Mouse (Mus musculus): Measurements from ENCODE around the gene Asic1. TPM values are rescaled to one million over a fixed set of nuclear protein-coding genes. Genes with fewer than 3 reads are reported as not detected.

Asic1 gene
- polyA plus RNA-seq, 1 experiment, result 2.0 TPM

- TF ChIP-seq SRF (IDR thresholded peaks at IDR 0.05; ENCODE audit: control insufficient read depth, insufficient read length, low read depth) (no peak), TCF3 (IDR thresholded peaks at IDR 0.05; ENCODE audit: insufficient read length, low read depth) (no peak), MAX (IDR thresholded peaks at IDR 0.05; ENCODE audit: low read depth) (no peak), MYOG (IDR thresholded peaks at IDR 0.05; ENCODE audit: control insufficient read depth in 1 of 3, insufficient read depth in 1 of 3, insufficient read length in 2 of 3, low read depth in 2 of 3) (no peak), USF1 (IDR thresholded peaks at IDR 0.05; ENCODE audit: low read depth) (no peak), E2F4 (IDR thresholded peaks at IDR 0.05; ENCODE audit: insufficient read depth) (no peak), MYOD1 (IDR thresholded peaks at IDR 0.05; ENCODE audit: control insufficient read depth in 1 of 3, insufficient read length in 2 of 3, low read depth in 2 of 3) (no peak), POLR2AphosphoS2 (IDR thresholded peaks at IDR 0.05; ENCODE audit: insufficient read length, low read depth) (no peak), POLR2A (IDR thresholded peaks at IDR 0.05; ENCODE audit: insufficient read length, low read depth) (no peak), TCF12 (IDR thresholded peaks at IDR 0.05; ENCODE audit: insufficient read depth, poor library complexity, severe bottlenecking) (no peak), REST (IDR thresholded peaks at IDR 0.05; ENCODE audit: insufficient read depth, insufficient read length) (no peak), CEBPB (IDR thresholded peaks at IDR 0.05; ENCODE audit: insufficient read depth, poor library complexity, severe bottlenecking) (no peak)
- H3K36me3 ChIP-seq (ENCODE audit: control insufficient read depth, insufficient read depth), result peaks cover 31% of the 10 kb centered on the region
- no peak overlapping the region for H3K4me3 ChIP-seq
Observed at GRCm38 (mm10) chr15:99729056-99729783, 59.1 kb downstream of the Asic1 start.

GRCm38 (mm10) chr15:99731167-99731566 lies 61.0 kb downstream of the Asic1 start:
- no peak for TF ChIP-seq TCF3 (IDR thresholded peaks at IDR 0.05; ENCODE audit: insufficient read length, low read depth)
- TF ChIP-seq SRF (IDR thresholded peaks at IDR 0.05; ENCODE audit: control insufficient read depth, insufficient read length, low read depth), result no peak
- TF ChIP-seq POLR2A (IDR thresholded peaks at IDR 0.05; ENCODE audit: insufficient read length, low read depth), result no peak
- no peak for TF ChIP-seq CEBPB (IDR thresholded peaks at IDR 0.05; ENCODE audit: insufficient read depth, poor library complexity, severe bottlenecking)
- TF ChIP-seq TCF12 (IDR thresholded peaks at IDR 0.05; ENCODE audit: insufficient read depth, poor library complexity, severe bottlenecking), result no peak
- no peak for TF ChIP-seq POLR2AphosphoS2 (IDR thresholded peaks at IDR 0.05; ENCODE audit: insufficient read length, low read depth)
- TF ChIP-seq REST (IDR thresholded peaks at IDR 0.05; ENCODE audit: insufficient read depth, insufficient read length), result no peak
- TF ChIP-seq E2F4 (IDR thresholded peaks at IDR 0.05; ENCODE audit: insufficient read depth), result no peak
- TF ChIP-seq MYOG (IDR thresholded peaks at IDR 0.05; ENCODE audit: control insufficient read depth in 1 of 3, insufficient read depth in 1 of 3, insufficient read length in 2 of 3, low read depth in 2 of 3), result no peak
- TF ChIP-seq USF1 (IDR thresholded peaks at IDR 0.05; ENCODE audit: low read depth), result no peak
- no peak for TF ChIP-seq MYOD1 (IDR thresholded peaks at IDR 0.05; ENCODE audit: control insufficient read depth in 1 of 3, insufficient read length in 2 of 3, low read depth in 2 of 3)
- no peak for TF ChIP-seq MAX (IDR thresholded peaks at IDR 0.05; ENCODE audit: low read depth)
- Histone ChIP-seq H3K36me3 (ENCODE audit: control insufficient read depth, insufficient read depth) (peaks cover 37% of the 10 kb centered on the region), H3K4me3 (no peak overlapping the region)

More at GRCm38 (mm10) chr15:99729056-99729783, 59.1 kb downstream of the Asic1 start:
- Histone ChIP-seq H3K4me2 (ENCODE audit: low read depth) (no peak overlapping the region), H3K79me2 (ENCODE audit: control insufficient read depth, insufficient read depth) (peaks cover 29% of the 10 kb centered on the region), H3K27me3 (ENCODE audit: control insufficient read depth, insufficient read depth, insufficient read length) (no peaks in the 10 kb centered on the region), H3ac (ENCODE audit: control insufficient read depth, insufficient read length) (no peak overlapping the region)

GRCm38 (mm10) chr15:99731678-99732077 lies 61.5 kb downstream of the Asic1 start:
- Histone ChIP-seq H3K79me2 (ENCODE audit: control insufficient read depth, insufficient read depth) (peaks cover 20% of the 10 kb centered on the region), H3K27me3 (ENCODE audit: control insufficient read depth, insufficient read depth, insufficient read length) (no peaks in the 10 kb centered on the region), H3K4me2 (ENCODE audit: low read depth) (no peak overlapping the region), H3ac (ENCODE audit: control insufficient read depth, insufficient read length) (no peak overlapping the region), H3K4me3 (no peak overlapping the region), H3K36me3 (ENCODE audit: control insufficient read depth, insufficient read depth) (peaks cover 40% of the 10 kb centered on the region)
- TF ChIP-seq CEBPB (IDR thresholded peaks at IDR 0.05; ENCODE audit: insufficient read depth, poor library complexity, severe bottlenecking) (no peak), REST (IDR thresholded peaks at IDR 0.05; ENCODE audit: insufficient read depth, insufficient read length) (no peak), POLR2AphosphoS2 (IDR thresholded peaks at IDR 0.05; ENCODE audit: insufficient read length, low read depth) (no peak), POLR2A (IDR thresholded peaks at IDR 0.05; ENCODE audit: insufficient read length, low read depth) (no peak), E2F4 (IDR thresholded peaks at IDR 0.05; ENCODE audit: insufficient read depth) (no peak), TCF12 (IDR thresholded peaks at IDR 0.05; ENCODE audit: insufficient read depth, poor library complexity, severe bottlenecking) (no peak), TCF3 (IDR thresholded peaks at IDR 0.05; ENCODE audit: insufficient read length, low read depth) (no peak), USF1 (IDR thresholded peaks at IDR 0.05; ENCODE audit: low read depth) (no peak), MYOG (IDR thresholded peaks at IDR 0.05; ENCODE audit: control insufficient read depth in 1 of 3, insufficient read depth in 1 of 3, insufficient read length in 2 of 3, low read depth in 2 of 3) (no peak), SRF (IDR thresholded peaks at IDR 0.05; ENCODE audit: control insufficient read depth, insufficient read length, low read depth) (no peak), MYOD1 (IDR thresholded peaks at IDR 0.05; ENCODE audit: control insufficient read depth in 1 of 3, insufficient read length in 2 of 3, low read depth in 2 of 3) (no peak)

More at GRCm38 (mm10) chr15:99731167-99731566, 61.0 kb downstream of the Asic1 start:
- peaks cover 25% of the 10 kb centered on the region for H3K79me2 ChIP-seq (ENCODE audit: control insufficient read depth, insufficient read depth)
- H3K4me2 ChIP-seq (ENCODE audit: low read depth), result no peak overlapping the region
- H3ac ChIP-seq (ENCODE audit: control insufficient read depth, insufficient read length), result no peak overlapping the region
- no peaks in the 10 kb centered on the region for H3K27me3 ChIP-seq (ENCODE audit: control insufficient read depth, insufficient read depth, insufficient read length)

- peaks cover 5% of the 10 kb centered on the region for H3K79me2 ChIP-seq (ENCODE audit: control insufficient read depth, insufficient read depth)
- H3K27me3 ChIP-seq (ENCODE audit: control insufficient read depth, insufficient read depth, insufficient read length), result no peaks in the 10 kb centered on the region
- H3K4me3 ChIP-seq, result no peak overlapping the region
- no peak overlapping the region for H3K4me2 ChIP-seq (ENCODE audit: low read depth)
- peaks cover 39% of the 10 kb centered on the region for H3K36me3 ChIP-seq (ENCODE audit: control insufficient read depth, insufficient read depth)
- TF ChIP-seq POLR2AphosphoS2 (IDR thresholded peaks at IDR 0.05; ENCODE audit: insufficient read length, low read depth) (no peak), E2F4 (IDR thresholded peaks at IDR 0.05; ENCODE audit: insufficient read depth) (no peak), TCF3 (IDR thresholded peaks at IDR 0.05; ENCODE audit: insufficient read length, low read depth) (no peak), POLR2A (IDR thresholded peaks at IDR 0.05; ENCODE audit: insufficient read length, low read depth) (no peak), MYOG (IDR thresholded peaks at IDR 0.05; ENCODE audit: control insufficient read depth in 1 of 3, insufficient read depth in 1 of 3, insufficient read length in 2 of 3, low read depth in 2 of 3) (no peak), SRF (IDR thresholded peaks at IDR 0.05; ENCODE audit: control insufficient read depth, insufficient read length, low read depth) (no peak), MAX (IDR thresholded peaks at IDR 0.05; ENCODE audit: low read depth) (no peak), TCF12 (IDR thresholded peaks at IDR 0.05; ENCODE audit: insufficient read depth, poor library complexity, severe bottlenecking) (no peak), REST (IDR thresholded peaks at IDR 0.05; ENCODE audit: insufficient read depth, insufficient read length) (no peak), MYOD1 (IDR thresholded peaks at IDR 0.05; ENCODE audit: control insufficient read depth in 1 of 3, insufficient read length in 2 of 3, low read depth in 2 of 3) (no peak), USF1 (IDR thresholded peaks at IDR 0.05; ENCODE audit: low read depth) (no peak), CEBPB (IDR thresholded peaks at IDR 0.05; ENCODE audit: insufficient read depth, poor library complexity, severe bottlenecking) (no peak)
- H3ac ChIP-seq (ENCODE audit: control insufficient read depth, insufficient read length), result no peak overlapping the region
Observed at GRCm38 (mm10) chr15:99733186-99733585, 63.0 kb downstream of the Asic1 start.

All from myocyte (in vitro differentiated cells).